14 mouse cellular contexts compared by ENCODE assay signal in the genomic region with DNA sequence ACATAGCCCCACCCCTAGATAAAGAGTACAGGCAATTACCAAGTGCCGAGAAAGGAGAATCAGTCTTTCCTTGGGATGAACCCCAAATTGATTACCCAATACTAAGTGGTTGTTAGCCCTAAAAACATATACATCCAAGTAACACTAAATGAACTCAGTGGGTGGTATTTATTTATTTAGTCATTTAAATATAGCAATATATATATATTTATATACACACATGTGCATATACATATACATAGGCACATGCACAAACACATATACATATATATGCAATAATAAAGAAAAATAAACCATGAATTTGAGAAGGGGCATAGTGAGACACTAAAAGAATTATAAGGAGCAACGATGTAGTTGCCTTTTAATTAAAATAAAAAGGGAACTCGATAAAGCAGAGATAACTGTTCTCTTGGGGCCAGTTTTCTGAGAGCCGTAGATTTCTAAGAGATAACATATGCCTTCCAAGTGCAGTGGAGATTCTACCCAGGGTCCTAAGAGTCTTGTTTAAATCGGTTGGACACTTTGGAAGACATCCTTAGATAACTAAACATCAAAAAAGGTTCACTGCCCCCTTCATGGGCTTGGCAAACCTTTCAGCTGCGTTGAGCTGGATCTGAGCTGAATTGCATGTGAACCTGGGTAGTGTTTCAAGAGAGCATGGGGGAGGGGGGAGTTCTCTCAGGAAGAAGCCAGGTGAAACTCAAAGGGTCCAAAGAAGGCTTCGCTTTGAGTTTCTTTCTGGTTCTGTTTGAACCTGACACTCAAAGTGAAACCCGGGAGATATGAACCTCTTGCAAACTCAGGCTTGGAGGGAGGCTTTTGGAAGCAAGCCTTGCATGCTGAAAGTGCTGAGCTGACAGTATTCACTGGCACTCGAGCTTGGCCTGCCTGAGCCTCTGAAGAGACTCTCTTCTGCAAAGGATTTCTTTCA.
A peak's percentile ranks its signal among the peaks of the same experiment; 100 is the strongest.
DNase-seq lines count a peak whose midpoint lies in the region; TF ChIP-seq lines count a peak whose summit lies in the region.
"Had no signal": no experiment of that assay in that cellular context is flagged by ENCODE, and none has a peak within 500 bp of the region (broad histone marks: within the 10 kb centered on the region; RNA-seq: fewer than 3 reads in every experiment).

No protein-coding gene starts in this region.

- TF ChIP-seq CTCF in spleen, adult 2 months (IDR thresholded peaks at IDR 0.05; ENCODE audit: extremely low read depth, insufficient read depth, insufficient read length, insufficient replicate concordance) = no peak

- no peak for TF ChIP-seq POLR2A in spleen, adult 2 months (IDR thresholded peaks at IDR 0.05; ENCODE audit: low read depth, low read length)

- H3K36me3 ChIP-seq in spleen, adult 2 months (ENCODE audit: control insufficient read depth, insufficient read depth, low read length) = no peaks in the 10 kb centered on the region
- H3K36me3 ChIP-seq: stomach, embryonic 15.5 days had no signal

- no peaks in the 10 kb centered on the region for H3K27me3 ChIP-seq in spleen, adult 2 months (ENCODE audit: control insufficient read depth, insufficient read depth, low read length)
- H3K27me3 ChIP-seq: stomach, embryonic 15.5 days had no signal

- peak; percentile 8 for DNase-seq in adrenal gland, postnatal 14 days
- DNase-seq in adrenal gland, adult 2 months = no peak
- DNase-seq in spleen, adult 2 months (ENCODE audit: low read depth in 1 of 2, low spot score in 2 of 2) = no peak
- DNase-seq in spleen, postnatal 14 days (ENCODE audit: low spot score in 2 of 2) = no peak
- peak; percentile 15 for DNase-seq in kidney, postnatal 14 days
- peak; percentile 74 for DNase-seq in thymus, postnatal 14 days
- DNase-seq in ovary, adult 18-20 months (ENCODE audit: low spot score) = no peak
- DNase-seq in heart, adult 18-20 months = no peak
- DNase-seq: cerebellum, adult 9-11 months; heart, adult 2 months; lung, postnatal 36 days; right cerebral cortex, postnatal 14 days had no signal

- H3K27ac ChIP-seq in spleen, adult 2 months (ENCODE audit: insufficient read depth, low read length) = peak overlapping the region; percentile 43
- H3K27ac ChIP-seq: heart, adult 2 months; hindbrain, postnatal 0 days; stomach, embryonic 15.5 days had no signal

- peaks cover 16% of the 10 kb centered on the region; the same call in 1 of the 2 replicates for H3K4me1 ChIP-seq in spleen, adult 2 months (ENCODE audit: control insufficient read depth, insufficient read depth, insufficient read length)
- H3K4me1 ChIP-seq: stomach, embryonic 15.5 days had no signal

- no peak overlapping the region for H3K4me3 ChIP-seq in spleen, adult 2 months (ENCODE audit: extremely low read depth, insufficient read depth, insufficient read length)
- H3K4me3 ChIP-seq: heart, adult 2 months; stomach, embryonic 15.5 days had no signal

- WGBS in spleen, adult 2 months = 48% methylated on average over 9 of the region's 9 CpGs

Comparison
In these comparisons a context has a peak if more than half of its experiments do, and no peak if none do; other contexts are left out.
1. DNase-seq: peak in adrenal gland, postnatal 14 days (single experiment), kidney, postnatal 14 days (single experiment) and thymus, postnatal 14 days (single experiment); none in adrenal gland, adult 2 months (single experiment), spleen, adult 2 months (0 of 2), spleen, postnatal 14 days (0 of 2), ovary, adult 18-20 months (single experiment) and heart, adult 18-20 months (0 of 2).